Mouse (Mus musculus) monocyte, adult 2 months (primary cell): Measurements from ENCODE around the gene Rnase2b.
"Not testable (repeated sequence)": the region's sequence is repeated elsewhere in the genome, so short reads cannot be mapped to it uniquely, and the experiment has no call there.

ENCODE experiments used
- DNase-seq, 2 experiments: peaks; one replicate each; pipeline ENCODE4 v3.0.0; 2022; ENCODE audit warnings: low spot score in 2 of 2, low read depth in 1 of 2

Rnase2b gene

GRCm38 (mm10) chr14:51150206-51150831 lies 11.7 kb upstream of the Rnase2b start:
- DNase-seq = no peak

GRCm38 (mm10) chr14:51152249-51152870 lies 9.7 kb upstream of the Rnase2b start:
- DNase-seq = no peak

DNA sequence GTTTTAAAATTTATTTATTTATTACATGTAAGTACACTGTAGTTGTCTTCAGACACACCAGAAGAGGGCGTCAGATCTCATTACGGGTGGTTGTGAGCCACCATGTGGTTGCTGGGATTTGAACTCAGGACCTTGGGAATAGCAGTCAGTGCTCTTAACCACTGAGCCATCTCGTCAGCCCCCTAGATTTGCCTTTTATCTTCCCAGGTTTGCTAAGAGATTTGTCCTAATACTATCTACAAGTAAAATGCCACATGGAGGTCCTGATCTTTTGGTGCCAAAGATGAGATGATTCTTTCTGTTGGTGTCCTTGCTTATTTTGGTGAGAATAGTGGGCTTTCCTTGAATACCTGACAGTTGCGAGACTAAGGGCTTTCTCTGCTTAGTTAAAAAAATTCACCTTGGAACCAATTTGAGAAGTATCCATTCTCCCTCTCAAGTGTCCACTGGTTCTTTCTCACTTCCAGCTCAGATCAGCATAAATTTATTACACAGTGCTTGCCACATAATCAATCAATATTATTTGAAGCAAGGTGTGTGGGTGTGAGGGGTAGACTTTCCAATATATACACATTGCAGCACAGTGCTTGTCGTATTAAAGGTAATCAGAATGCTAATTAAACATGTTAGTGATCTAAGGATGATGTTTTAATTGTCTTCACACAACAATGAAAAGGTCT lies 5.9 kb upstream of the Rnase2b start:
- DNase-seq = no peak

GRCm38 (mm10) chr14:51156736-51157068 lies 5.4 kb upstream of the Rnase2b start:
- no peak for DNase-seq

- DNase-seq = no peak
Observed at GRCm38 (mm10) chr14:51157072-51157471, 5.0 kb upstream of the Rnase2b start.

- not testable (repeated sequence) for DNase-seq
Observed at GRCm38 (mm10) chr14:51163323-51163722, 1.3 kb downstream of the Rnase2b start.

DNA sequence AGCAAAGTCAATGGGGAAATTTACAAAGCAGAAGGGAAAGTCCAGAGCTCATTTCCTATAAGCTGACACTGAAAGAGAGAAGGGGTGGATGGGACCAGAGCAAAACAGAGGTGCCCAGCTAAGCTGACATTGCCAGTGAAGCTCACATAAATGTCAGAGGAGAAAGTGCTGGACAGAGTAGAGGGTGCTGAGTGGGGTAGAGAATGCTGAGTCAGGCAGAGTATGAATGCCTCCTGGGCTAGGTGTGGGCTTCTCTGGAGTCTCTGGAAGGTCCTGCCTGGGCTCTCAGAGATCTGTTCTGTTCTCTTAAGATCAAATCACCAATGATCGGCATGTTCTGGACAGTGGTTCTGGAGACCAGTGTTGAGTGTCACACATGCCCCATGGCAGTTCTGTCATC lies 3.4 kb downstream of the Rnase2b start:
- no peak for DNase-seq

DNA sequence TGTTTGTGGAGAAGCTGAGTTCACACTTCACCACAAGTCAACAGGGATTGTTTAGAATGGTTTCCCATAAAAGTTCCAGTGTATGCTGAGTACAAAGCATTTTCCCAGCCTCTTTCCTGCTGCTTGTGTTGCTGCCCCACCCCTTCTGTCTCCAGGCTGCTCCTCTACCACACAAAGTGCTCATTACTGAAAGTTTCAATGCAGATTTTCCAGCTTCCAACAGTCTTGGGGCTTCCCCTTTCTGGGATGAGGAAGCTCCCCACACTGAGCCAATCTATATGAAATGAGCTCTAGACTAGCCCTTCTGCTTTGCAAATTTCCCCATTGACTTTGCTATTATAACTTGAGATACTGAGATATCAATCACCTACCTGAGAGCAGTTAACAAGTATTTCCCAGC lies 4.0 kb downstream of the Rnase2b start:
- no peak for DNase-seq

GRCm38 (mm10) chr14:51172095-51172865 lies 10.2 kb downstream of the Rnase2b start:
- not testable (repeated sequence) for DNase-seq

DNA sequence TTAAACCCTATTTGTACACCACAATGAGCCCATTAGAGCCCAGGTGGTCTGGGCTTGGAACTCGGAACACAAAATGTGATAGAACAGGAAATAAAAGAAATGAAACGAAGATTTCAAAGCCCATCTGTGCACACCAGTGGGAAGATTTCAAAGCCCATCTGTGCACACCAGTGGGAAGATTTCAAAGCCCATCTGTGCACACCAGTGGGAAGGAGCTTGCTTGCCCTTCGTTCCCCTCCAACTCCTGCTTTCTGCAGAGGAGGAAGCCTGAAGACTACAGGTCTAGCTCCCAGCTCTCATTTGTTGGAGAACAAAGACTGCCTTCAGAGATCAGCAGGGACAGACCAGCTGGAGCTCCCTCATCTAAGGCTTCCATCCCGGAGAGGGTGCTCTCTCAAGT lies 10.9 kb downstream of the Rnase2b start:
- not testable (repeated sequence) for DNase-seq

DNA sequence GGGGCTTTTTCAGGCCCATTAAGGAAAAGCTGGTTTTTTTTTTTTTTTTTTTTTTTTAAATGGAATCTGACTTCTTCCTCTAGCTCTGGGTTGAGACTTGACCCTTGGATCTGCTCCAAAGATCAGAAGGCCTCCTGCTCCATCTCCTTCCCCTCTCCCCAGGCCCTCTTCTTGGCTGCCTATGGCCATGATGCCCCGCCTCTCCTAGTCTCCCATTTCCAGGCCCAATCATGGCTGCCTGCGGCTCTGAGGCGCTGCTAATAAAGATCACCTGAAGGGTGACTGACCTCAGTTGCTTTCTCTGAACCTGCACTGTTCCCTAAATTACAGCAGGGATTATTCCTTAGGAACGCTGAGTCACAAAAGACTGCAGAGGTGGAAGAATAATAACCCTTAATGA lies 11.8 kb downstream of the Rnase2b start:
- no peak for DNase-seq

- DNase-seq = not testable (repeated sequence)
Observed at GRCm38 (mm10) chr14:51181051-51181450, 19.0 kb downstream of the Rnase2b start.

DNA sequence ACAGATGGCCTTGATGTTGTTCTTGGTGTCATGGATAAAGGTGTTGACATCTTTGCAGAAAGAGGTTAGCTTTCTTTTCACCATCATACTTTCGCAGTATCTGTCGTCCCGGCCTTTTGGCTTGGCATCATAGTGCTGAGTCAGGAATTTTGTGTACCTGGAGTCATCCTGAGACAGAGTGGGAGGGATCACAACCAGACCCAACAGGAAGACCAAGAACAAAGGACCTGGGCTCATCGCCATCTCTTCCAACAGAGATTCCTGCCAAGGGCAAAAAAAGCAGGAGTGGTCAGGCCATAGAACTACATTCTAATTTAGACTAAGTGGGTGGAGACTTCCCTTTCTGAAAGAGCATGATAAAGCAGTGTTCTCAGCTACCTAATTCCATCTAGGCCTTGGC lies 33.6 kb downstream of the Rnase2b start:
- DNase-seq = no peak

GRCm38 (mm10) chr14:51199098-51200023 lies 37.3 kb downstream of the Rnase2b start, which contains the start of gene Ang2:
Ang2 (minus strand) TSS chr14:51199148.
- no peak for DNase-seq

DNA sequence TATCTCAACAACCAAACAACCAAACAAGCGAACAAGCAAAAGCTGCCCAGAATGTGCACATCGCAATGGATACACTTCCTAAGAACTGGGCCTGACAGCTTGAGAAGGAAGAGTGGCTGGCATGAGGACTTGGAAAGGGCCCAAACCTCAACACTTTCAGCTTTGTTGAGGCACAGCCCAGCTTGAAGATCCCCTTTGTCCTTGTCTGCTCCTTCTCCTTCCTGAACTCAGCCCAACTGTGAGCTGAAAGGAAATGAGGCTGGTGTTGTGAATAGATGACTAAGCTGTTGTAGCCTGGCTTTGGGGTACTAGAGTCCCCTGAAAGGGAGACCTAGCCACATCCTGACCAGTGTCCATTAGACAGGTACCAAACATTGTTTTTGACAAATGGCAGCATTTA lies 38.0 kb downstream of the Rnase2b start:
- no peak for DNase-seq

DNA sequence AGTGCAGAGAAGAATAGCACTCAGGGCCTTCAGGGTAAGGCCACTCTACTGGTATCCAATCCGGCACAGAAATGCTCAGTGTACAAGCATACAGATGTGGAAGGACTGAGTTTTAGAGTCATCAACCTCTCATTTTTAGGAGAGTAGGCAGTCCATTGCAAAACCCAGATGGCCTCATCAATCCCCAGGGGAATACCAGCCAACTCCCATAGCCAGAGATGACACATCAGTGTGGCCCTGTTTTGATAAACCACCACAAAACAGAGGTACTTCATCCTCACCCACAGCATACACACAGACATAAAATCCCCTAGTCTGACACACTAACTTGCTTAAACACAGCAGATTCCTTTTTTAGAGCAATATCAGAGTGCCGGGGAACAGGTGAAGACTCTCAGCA lies 38.4 kb downstream of the Rnase2b start:
- DNase-seq = no peak

GRCm38 (mm10) chr14:51203115-51203514 lies 41.1 kb downstream of the Rnase2b start, which contains the start of gene Ear14:
Ear14 (plus strand) TSS chr14:51203391.
- DNase-seq = no peak
